ENCODE assay signal across 22 mouse cellular contexts in genomic region chr10:8009855-8010254, GRCm38 (mm10). TPM values are rescaled to one million over a fixed set of nuclear protein-coding genes. Genes with fewer than 3 reads are reported as not detected.
DNase-seq lines count a peak whose midpoint lies in the region; ATAC-seq and TF ChIP-seq lines count a peak whose summit lies in the region.
"Had no signal": no experiment of that assay in that cellular context is flagged by ENCODE, and none has a peak within 500 bp of the region (broad histone marks: within the 10 kb centered on the region; RNA-seq: fewer than 3 reads in every experiment).

No protein-coding gene starts in this region.

- no peaks in the 10 kb centered on the region for H3K36me3 ChIP-seq in lung, postnatal 0 days (ENCODE audit: insufficient read depth, low read length)
- H3K36me3 ChIP-seq: embryonic facial prominence, embryonic 12.5 days; heart, embryonic 10.5 days; hindbrain, embryonic 13.5 days; limb, embryonic 13.5 days; midbrain, embryonic 15.5 days had no signal

- TF ChIP-seq EP300 in lung, postnatal 0 days (IDR thresholded peaks at IDR 0.05), result no peak

- no peak overlapping the region for H3K4me2 ChIP-seq in lung, postnatal 0 days (replicated peaks; ENCODE audit: low read depth, low read length)
- H3K4me2 ChIP-seq: embryonic facial prominence, embryonic 12.5 days; hindbrain, embryonic 13.5 days; limb, embryonic 13.5 days; midbrain, embryonic 15.5 days had no signal

- H3K4me3 ChIP-seq in lung, postnatal 0 days (ENCODE audit: low read depth, low read length), result no peak overlapping the region
- H3K4me3 ChIP-seq: embryonic facial prominence, embryonic 12.5 days; heart, embryonic 10.5 days; hindbrain, embryonic 13.5 days; limb, embryonic 13.5 days; midbrain, embryonic 15.5 days had no signal

- H3K27ac ChIP-seq in lung, postnatal 0 days (ENCODE audit: low read length), result no peak overlapping the region
- H3K27ac ChIP-seq: embryonic facial prominence, embryonic 12.5 days; heart, embryonic 10.5 days; hindbrain, embryonic 13.5 days; limb, embryonic 13.5 days; midbrain, embryonic 15.5 days had no signal

- H3K9ac ChIP-seq in lung, postnatal 0 days (replicated peaks; ENCODE audit: low read depth), result no peak overlapping the region
- H3K9ac ChIP-seq: embryonic facial prominence, embryonic 12.5 days; hindbrain, embryonic 13.5 days; limb, embryonic 13.5 days; midbrain, embryonic 15.5 days had no signal

- H3K4me1 ChIP-seq in lung, postnatal 0 days (ENCODE audit: insufficient read depth, low read depth, low read length), result no peaks in the 10 kb centered on the region
- H3K4me1 ChIP-seq: embryonic facial prominence, embryonic 12.5 days; midbrain, embryonic 15.5 days had no signal

- DNase-seq in heart, adult 11 months, result peak; percentile 84
- DNase-seq in heart, postnatal 4 days, result no peak
- peak; percentile 30 for DNase-seq in lung, postnatal 0 days (ENCODE audit: low spot score)
- no peak for DNase-seq in lung, postnatal 25 days (ENCODE audit: low spot score)
- no peak for DNase-seq in thymus, postnatal 14 days
- no peak for DNase-seq in cerebellum, adult 8-10 months
- DNase-seq: adrenal gland, postnatal 36 days; cerebellum, adult 2 months; gastrocnemius, postnatal 14 days; lung, adult 2 months; lung, postnatal 4 days; right cerebral cortex, adult 18-20 months; thymus, postnatal 4 days had no signal

- no peaks in the 10 kb centered on the region for H3K9me3 ChIP-seq in lung, postnatal 0 days (ENCODE audit: low read length)
- H3K9me3 ChIP-seq: embryonic facial prominence, embryonic 12.5 days; heart, embryonic 10.5 days; hindbrain, embryonic 13.5 days; limb, embryonic 13.5 days; midbrain, embryonic 15.5 days had no signal

- ATAC-seq in lung, postnatal 0 days, result peak; percentile 25; the same call in 1 of the 2 replicates
- peak; percentile 86 for ATAC-seq in granulocyte monocyte progenitor cell, adult 5-6 weeks (replicated peaks; ENCODE audit: poor library complexity, severe bottlenecking)
- peak; percentile 90 for ATAC-seq in monocyte, adult 5-6 weeks (replicated peaks; ENCODE audit: insufficient number of reproducible peaks, low FRiP score, low TSS enrichment, poor library complexity, severe bottlenecking)
- ATAC-seq: forebrain, embryonic 14.5 days; inflammation-experienced regulatory T-cells, adult 6 months; midbrain, embryonic 15.5 days had no signal

- H3K27me3 ChIP-seq in lung, postnatal 0 days (replicated peaks; ENCODE audit: insufficient read depth, low read length), result no peaks in the 10 kb centered on the region
- H3K27me3 ChIP-seq: embryonic facial prominence, embryonic 12.5 days; hindbrain, embryonic 13.5 days; limb, embryonic 13.5 days; midbrain, embryonic 15.5 days had no signal

- no peak for TF ChIP-seq CTCF in lung, postnatal 0 days (IDR thresholded peaks at IDR 0.05)

- WGBS in lung, postnatal 0 days, result 76% methylated on average over 1 of the region's 1 CpGs

RNA-seq across cellular contexts. Expression of gene Tab2, which starts 53.8 kb away (rescaled TPM):
- total RNA-seq in heart, postnatal 4 days (2021), result 10 to 100 TPM; 75.5 to 76.6 TPM
- polyA plus RNA-seq in lung, postnatal 0 days (2015; fragmentation: Nextera tagmentation; extraction: Ambion mirVana), result 16.8 and 18.7 TPM in 2 replicates
- 97.2 and 121 TPM in 2 replicates for total RNA-seq in granulocyte monocyte progenitor cell, adult 5-6 weeks (2014; fragmentation: Nextera tagmentation)
- 52.1 and 58.9 TPM in 2 replicates for total RNA-seq in granulocyte monocyte progenitor cell, adult 5-6 weeks (2017)
- 161 to 215 TPM (median 171 TPM) in 3 replicates for total RNA-seq in monocyte, adult 5-6 weeks (2017)

Comparison
In these comparisons a context has a peak if more than half of its experiments do, and no peak if none do; other contexts are left out.
1. DNase-seq: peak in heart, adult 11 months (single experiment) and lung, postnatal 0 days (single experiment); none in heart, postnatal 4 days (single experiment), lung, postnatal 25 days (single experiment), thymus, postnatal 14 days (single experiment) and cerebellum, adult 8-10 months (single experiment).
2. ATAC-seq: peak in every context shown above with its lines; median percentile 90 in monocyte, adult 5-6 weeks; 86 in granulocyte monocyte progenitor cell, adult 5-6 weeks; 25 in lung, postnatal 0 days.